Mouse (Mus musculus): ENCODE measurements around the gene Mdh2. TPM values are rescaled to one million over a fixed set of nuclear protein-coding genes. Genes with fewer than 3 reads are reported as not detected.

Mdh2 gene
- total and polyA plus RNA-seq, 3 experiments = 153 to 799 (median 245) TPM

DNA sequence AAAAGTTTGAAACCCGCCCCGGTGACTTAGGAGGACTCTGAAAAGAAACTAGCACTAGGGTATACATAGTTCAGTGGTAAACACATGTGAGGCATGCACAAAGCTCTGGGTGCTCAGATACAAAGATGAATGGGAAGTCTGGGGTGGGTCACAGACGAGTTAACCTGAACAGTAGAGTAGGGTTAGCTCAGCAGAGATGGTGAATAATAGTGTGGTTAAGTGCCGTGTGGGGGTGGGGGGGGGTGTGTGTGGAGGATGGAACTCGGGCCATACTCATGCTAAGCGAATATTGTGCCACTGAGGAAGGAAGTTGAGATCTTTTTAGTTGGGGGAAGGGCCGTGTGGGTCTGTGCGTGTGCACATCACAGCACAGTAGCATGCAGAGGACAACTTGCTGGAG lies 2.1 kb downstream of the Mdh2 start:
- no peaks in the 10 kb centered on the region for H3K9me3 ChIP-seq (replicated peaks)
- peaks cover 59% of the 10 kb centered on the region for H3K4me1 ChIP-seq (ENCODE audit: insufficient read depth, low read depth, low read length)
- H3K4me3 ChIP-seq (ENCODE audit: low read depth, low read length) = peak overlapping the region; percentile 91
- H3K36me3 ChIP-seq (replicated peaks) = peaks cover 59% of the 10 kb centered on the region
- DNase-seq (ENCODE audit: low spot score) = no peak
- no peak for ATAC-seq (ENCODE audit: extremely low read depth, insufficient number of reproducible peaks, low FRiP score, poor library complexity, severe bottlenecking)
- TF ChIP-seq POLR2AphosphoS5 (IDR thresholded peaks at IDR 0.05; ENCODE audit: insufficient replicate concordance, low read depth, low read length) (no peak), TAL1 (conservative IDR thresholded peaks at IDR 0.05; ENCODE audit: low read depth, low read length) (no peak), GATA2 (IDR thresholded peaks at IDR 0.05; ENCODE audit: borderline replicate concordance, low read depth, low read length) (no peak), CTCF (IDR thresholded peaks at IDR 0.05; ENCODE audit: low read depth, low read length) (no peak), GATA1 (IDR thresholded peaks at IDR 0.05; ENCODE audit: borderline replicate concordance, low read length) (no peak)
- no peaks in the 10 kb centered on the region for H3K27me3 ChIP-seq (ENCODE audit: insufficient read depth, low read length)

DNA sequence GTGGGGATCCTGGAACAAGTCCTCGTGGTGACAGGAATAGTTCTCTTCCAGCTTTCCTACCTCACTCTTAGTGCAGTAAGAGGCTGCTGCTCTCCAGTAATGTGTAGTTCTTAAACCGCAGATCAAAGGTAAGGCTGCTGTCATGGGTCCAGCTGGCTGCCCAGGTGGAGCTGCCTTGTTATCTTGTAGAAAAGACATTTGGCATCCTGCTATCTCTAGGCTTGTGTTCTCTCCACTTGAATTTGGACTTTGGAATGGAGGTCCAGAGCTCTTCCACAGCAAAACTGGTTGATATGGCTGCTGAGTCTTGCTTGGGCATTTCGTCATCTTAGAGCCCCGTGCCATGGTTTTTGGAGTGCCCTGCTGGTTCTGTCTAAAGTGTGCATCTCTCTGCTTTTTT lies 4.6 kb downstream of the Mdh2 start:
- Histone ChIP-seq H3K4me1 (ENCODE audit: insufficient read depth, low read depth, low read length) (peaks cover 55% of the 10 kb centered on the region), H3K4me3 (ENCODE audit: low read depth, low read length) (no peak overlapping the region), H3K36me3 (replicated peaks) (peaks cover 81% of the 10 kb centered on the region), H3K9me3 (replicated peaks) (no peaks in the 10 kb centered on the region), H3K27me3 (ENCODE audit: insufficient read depth, low read length) (no peaks in the 10 kb centered on the region)
- ATAC-seq (ENCODE audit: extremely low read depth, insufficient number of reproducible peaks, low FRiP score, poor library complexity, severe bottlenecking) = no peak
- TF ChIP-seq CTCF (IDR thresholded peaks at IDR 0.05; ENCODE audit: low read depth, low read length) (no peak), GATA1 (IDR thresholded peaks at IDR 0.05; ENCODE audit: borderline replicate concordance, low read length) (no peak), GATA2 (IDR thresholded peaks at IDR 0.05; ENCODE audit: borderline replicate concordance, low read depth, low read length) (no peak), POLR2AphosphoS5 (IDR thresholded peaks at IDR 0.05; ENCODE audit: insufficient replicate concordance, low read depth, low read length) (no peak), TAL1 (conservative IDR thresholded peaks at IDR 0.05; ENCODE audit: low read depth, low read length) (no peak)
- no peak for DNase-seq (ENCODE audit: low spot score)

- no peak for TF ChIP-seq GATA2 (IDR thresholded peaks at IDR 0.05; ENCODE audit: borderline replicate concordance, low read depth, low read length)
- TF ChIP-seq CTCF (IDR thresholded peaks at IDR 0.05; ENCODE audit: low read depth, low read length) = peak; percentile 92
- TF ChIP-seq POLR2AphosphoS5 (IDR thresholded peaks at IDR 0.05; ENCODE audit: insufficient replicate concordance, low read depth, low read length) = no peak
- DNase-seq (ENCODE audit: low spot score) (peak; percentile 67), ATAC-seq (ENCODE audit: extremely low read depth, insufficient number of reproducible peaks, low FRiP score, poor library complexity, severe bottlenecking) (peak; percentile 65)
- Histone ChIP-seq H3K4me3 (ENCODE audit: low read depth, low read length) (no peak overlapping the region; the same call in 1 of the 2 replicates), H3K9me3 (replicated peaks) (no peaks in the 10 kb centered on the region), H3K4me1 (ENCODE audit: insufficient read depth, low read depth, low read length) (peaks cover 8% of the 10 kb centered on the region), H3K27me3 (ENCODE audit: insufficient read depth, low read length) (peaks cover 3% of the 10 kb centered on the region), H3K36me3 (replicated peaks) (peaks cover 44% of the 10 kb centered on the region)
These were observed 15.9 kb downstream of the Mdh2 start for GRCm38 (mm10) chr5:135793996-135794858.

DNA sequence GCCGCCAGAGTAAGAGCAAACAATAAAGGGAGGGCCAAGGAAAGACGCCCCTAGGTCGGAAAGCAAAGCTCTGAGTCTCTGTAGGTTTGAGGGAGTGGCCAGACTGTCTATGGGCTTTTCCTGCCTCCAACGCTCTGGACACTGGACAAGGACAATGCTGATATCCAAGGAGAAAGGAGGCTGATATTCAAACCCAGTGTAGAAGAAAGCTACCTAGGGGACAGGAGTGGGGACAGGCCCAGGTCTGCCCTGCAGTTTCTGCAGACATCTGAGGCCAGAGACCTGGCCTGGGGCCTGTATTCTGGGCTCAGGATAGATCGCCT lies 16.5 kb downstream of the Mdh2 start:
- Histone ChIP-seq H3K27me3 (ENCODE audit: insufficient read depth, low read length) (peaks cover 3% of the 10 kb centered on the region), H3K36me3 (replicated peaks) (peaks cover 38% of the 10 kb centered on the region), H3K4me3 (ENCODE audit: low read depth, low read length) (no peak overlapping the region; the same call in 1 of the 2 replicates), H3K4me1 (ENCODE audit: insufficient read depth, low read depth, low read length) (peaks cover 8% of the 10 kb centered on the region), H3K9me3 (replicated peaks) (no peaks in the 10 kb centered on the region)
- no peak for TF ChIP-seq CTCF (IDR thresholded peaks at IDR 0.05; ENCODE audit: low read depth, low read length)
- no peak for TF ChIP-seq POLR2AphosphoS5 (IDR thresholded peaks at IDR 0.05; ENCODE audit: insufficient replicate concordance, low read depth, low read length)
- TF ChIP-seq GATA1 (IDR thresholded peaks at IDR 0.05; ENCODE audit: borderline replicate concordance, low read length) = no peak
- no peak for TF ChIP-seq GATA2 (IDR thresholded peaks at IDR 0.05; ENCODE audit: borderline replicate concordance, low read depth, low read length)
- TF ChIP-seq TAL1 (conservative IDR thresholded peaks at IDR 0.05; ENCODE audit: low read depth, low read length) = no peak
- DNase-seq (ENCODE audit: low spot score) (no peak), ATAC-seq (ENCODE audit: extremely low read depth, insufficient number of reproducible peaks, low FRiP score, poor library complexity, severe bottlenecking) (no peak)

GRCm38 (mm10) chr5:135799746-135800145 lies 21.5 kb downstream of the Mdh2 start:
- ATAC-seq (ENCODE audit: extremely low read depth, insufficient number of reproducible peaks, low FRiP score, poor library complexity, severe bottlenecking) (no peak), DNase-seq (ENCODE audit: low spot score) (no peak)
- no peak overlapping the region for H3K4me3 ChIP-seq (ENCODE audit: low read depth, low read length)
- peaks cover 1% of the 10 kb centered on the region; the same call in 1 of the 2 replicates for H3K4me1 ChIP-seq (ENCODE audit: insufficient read depth, low read depth, low read length)
- H3K27me3 ChIP-seq (ENCODE audit: insufficient read depth, low read length) = peaks cover 17% of the 10 kb centered on the region
- H3K9me3 ChIP-seq (replicated peaks) = no peaks in the 10 kb centered on the region
- H3K36me3 ChIP-seq (replicated peaks) = no peaks in the 10 kb centered on the region
- TF ChIP-seq GATA2 (IDR thresholded peaks at IDR 0.05; ENCODE audit: borderline replicate concordance, low read depth, low read length) = no peak
- no peak for TF ChIP-seq GATA1 (IDR thresholded peaks at IDR 0.05; ENCODE audit: borderline replicate concordance, low read length)
- no peak for TF ChIP-seq TAL1 (conservative IDR thresholded peaks at IDR 0.05; ENCODE audit: low read depth, low read length)
- no peak for TF ChIP-seq POLR2AphosphoS5 (IDR thresholded peaks at IDR 0.05; ENCODE audit: insufficient replicate concordance, low read depth, low read length)
- TF ChIP-seq CTCF (IDR thresholded peaks at IDR 0.05; ENCODE audit: low read depth, low read length) = peak; percentile 36; the same call in 1 of the 2 replicates

DNA sequence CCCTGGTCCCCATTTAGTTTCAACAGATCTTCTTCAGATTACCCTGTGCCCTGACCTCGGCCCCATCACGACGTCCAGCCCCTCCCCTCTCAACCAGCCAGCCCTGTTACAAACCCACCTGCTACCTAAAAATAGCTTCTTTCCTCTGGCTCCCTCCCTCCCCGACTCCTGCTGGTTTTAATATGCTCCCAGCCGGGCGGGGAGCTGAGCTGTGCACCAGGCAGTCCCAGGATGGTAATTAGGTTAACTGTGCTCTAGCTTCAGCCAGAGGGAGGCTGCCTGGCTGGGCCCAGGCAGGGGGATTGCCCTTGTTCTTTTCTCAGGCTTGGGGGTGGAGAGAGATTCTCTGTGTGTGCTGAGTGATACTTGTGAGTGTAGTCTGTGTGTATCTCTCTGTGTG lies 22.6 kb downstream of the Mdh2 start:
- ATAC-seq (ENCODE audit: extremely low read depth, insufficient number of reproducible peaks, low FRiP score, poor library complexity, severe bottlenecking) (no peak), DNase-seq (ENCODE audit: low spot score) (no peak)
- Histone ChIP-seq H3K27me3 (ENCODE audit: insufficient read depth, low read length) (peaks cover 17% of the 10 kb centered on the region), H3K36me3 (replicated peaks) (no peaks in the 10 kb centered on the region), H3K4me3 (ENCODE audit: low read depth, low read length) (no peak overlapping the region), H3K9me3 (replicated peaks) (no peaks in the 10 kb centered on the region), H3K4me1 (ENCODE audit: insufficient read depth, low read depth, low read length) (no peaks in the 10 kb centered on the region)
- no peak for TF ChIP-seq TAL1 (conservative IDR thresholded peaks at IDR 0.05; ENCODE audit: low read depth, low read length)
- no peak for TF ChIP-seq GATA2 (IDR thresholded peaks at IDR 0.05; ENCODE audit: borderline replicate concordance, low read depth, low read length)
- TF ChIP-seq CTCF (IDR thresholded peaks at IDR 0.05; ENCODE audit: low read depth, low read length) = no peak
- no peak for TF ChIP-seq POLR2AphosphoS5 (IDR thresholded peaks at IDR 0.05; ENCODE audit: insufficient replicate concordance, low read depth, low read length)
- no peak for TF ChIP-seq GATA1 (IDR thresholded peaks at IDR 0.05; ENCODE audit: borderline replicate concordance, low read length)

All from G1E (cell line).